Mouse (Mus musculus) kidney, postnatal 10 days (tissue): Measurements from ENCODE around the gene Gm44805.

Source experiments
- DNase-seq: peaks from one replicate; pipeline ENCODE4 v3.0.0; 2021; ENCODE audit warnings: mixed read lengths

Gm44805 gene

DNA sequence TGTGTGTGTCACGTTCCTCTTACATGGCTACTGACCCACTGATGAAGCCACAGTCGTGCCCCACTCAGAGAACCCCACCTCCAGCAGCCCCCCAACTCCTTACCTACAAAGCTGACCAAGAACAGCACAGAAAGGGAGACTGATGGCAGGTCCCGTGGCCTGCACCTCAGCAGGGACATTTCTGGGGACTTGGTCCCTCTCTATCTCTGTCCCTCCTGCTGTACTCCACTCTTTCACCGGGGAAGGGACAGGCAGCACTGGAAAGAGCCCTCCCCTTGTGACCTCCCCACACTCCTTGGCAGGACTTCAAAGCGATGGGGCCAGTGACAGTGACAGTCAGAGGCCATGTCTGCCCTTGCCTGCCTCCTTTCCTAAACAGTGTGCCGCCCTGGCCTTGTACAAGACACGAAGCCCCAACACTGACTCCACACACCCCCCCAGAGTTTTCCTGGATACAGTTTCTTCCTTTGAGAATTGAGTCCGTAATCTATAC is at the start of gene Gm44805, which contains the start of gene Apoc4:
Gene Gm44805, minus strand, starts transcription at position 222 of the 493 bp plus-strand sequence.
Gene Apoc4, minus strand, starts transcription at position 278 of the 493 bp plus-strand sequence.
- DNase-seq = no peak

- peak; percentile 27 for DNase-seq
Observed at GRCm38 (mm10) chr7:19726541-19726940, 45.3 kb upstream of the Gm44805 start.

DNA sequence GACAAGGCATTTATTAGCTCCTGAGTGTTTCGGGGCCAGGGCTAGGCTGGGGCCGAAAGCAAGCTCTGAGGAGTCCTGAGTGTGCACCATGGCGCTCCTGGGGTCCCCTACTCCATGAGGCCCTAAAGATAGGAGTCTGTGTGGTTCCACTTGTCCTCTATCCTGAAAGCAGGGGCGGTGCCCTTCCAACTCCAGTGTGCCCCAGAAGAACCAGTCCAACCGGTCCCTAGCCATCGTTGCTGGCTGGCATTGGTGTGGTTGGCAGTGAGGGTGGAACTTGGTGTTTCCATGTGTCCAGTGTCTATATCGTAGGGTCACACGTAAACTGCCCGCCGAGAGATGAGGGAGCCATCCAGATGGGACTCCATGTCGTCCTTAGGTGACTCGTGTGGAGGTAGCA is 42.9 kb upstream of the Gm44805 start:
- peak; percentile 39 for DNase-seq

GRCm38 (mm10) chr7:19722754-19723195 is 41.6 kb upstream of the Gm44805 start:
- DNase-seq = peak; percentile 82

- no peak for DNase-seq
Observed at GRCm38 (mm10) chr7:19719200-19719599, 38.0 kb upstream of the Gm44805 start.

- DNase-seq = no peak
Observed at GRCm38 (mm10) chr7:19718297-19718952, 37.2 kb upstream of the Gm44805 start.

- DNase-seq = no peak
Observed at GRCm38 (mm10) chr7:19717346-19717745, 36.1 kb upstream of the Gm44805 start.

GRCm38 (mm10) chr7:19716822-19717221 is 35.6 kb upstream of the Gm44805 start:
- DNase-seq = no peak

DNA sequence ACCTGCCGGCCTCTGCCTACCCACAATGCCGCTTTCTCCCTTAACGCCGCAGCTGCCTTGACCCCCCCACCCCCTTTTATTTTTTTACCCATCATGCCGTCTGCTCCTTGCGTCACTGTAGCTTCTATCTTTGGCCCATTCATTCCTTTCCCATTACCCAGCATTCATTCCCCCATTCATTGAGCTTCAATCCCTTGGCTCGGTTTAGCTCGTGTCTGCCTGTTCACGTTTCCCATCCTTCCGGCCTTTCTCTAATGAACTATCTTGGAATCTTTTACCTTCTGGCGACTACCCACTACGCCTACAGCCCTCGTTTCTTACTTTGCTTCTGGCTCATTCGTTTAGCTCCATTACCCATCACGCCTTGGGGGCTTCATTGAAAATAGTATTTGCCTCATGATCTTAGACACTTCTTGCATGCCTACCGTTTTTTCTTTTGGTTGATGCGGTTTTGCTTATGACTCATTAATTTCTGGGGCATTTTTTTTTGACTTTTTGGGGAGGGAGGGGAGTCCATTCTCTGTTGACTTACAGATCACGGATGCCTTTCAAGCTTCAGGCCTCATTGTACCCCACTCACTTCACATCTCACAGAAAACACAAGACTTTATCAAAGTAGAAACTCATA is 34.9 kb upstream of the Gm44805 start:
- no peak for DNase-seq

DNA sequence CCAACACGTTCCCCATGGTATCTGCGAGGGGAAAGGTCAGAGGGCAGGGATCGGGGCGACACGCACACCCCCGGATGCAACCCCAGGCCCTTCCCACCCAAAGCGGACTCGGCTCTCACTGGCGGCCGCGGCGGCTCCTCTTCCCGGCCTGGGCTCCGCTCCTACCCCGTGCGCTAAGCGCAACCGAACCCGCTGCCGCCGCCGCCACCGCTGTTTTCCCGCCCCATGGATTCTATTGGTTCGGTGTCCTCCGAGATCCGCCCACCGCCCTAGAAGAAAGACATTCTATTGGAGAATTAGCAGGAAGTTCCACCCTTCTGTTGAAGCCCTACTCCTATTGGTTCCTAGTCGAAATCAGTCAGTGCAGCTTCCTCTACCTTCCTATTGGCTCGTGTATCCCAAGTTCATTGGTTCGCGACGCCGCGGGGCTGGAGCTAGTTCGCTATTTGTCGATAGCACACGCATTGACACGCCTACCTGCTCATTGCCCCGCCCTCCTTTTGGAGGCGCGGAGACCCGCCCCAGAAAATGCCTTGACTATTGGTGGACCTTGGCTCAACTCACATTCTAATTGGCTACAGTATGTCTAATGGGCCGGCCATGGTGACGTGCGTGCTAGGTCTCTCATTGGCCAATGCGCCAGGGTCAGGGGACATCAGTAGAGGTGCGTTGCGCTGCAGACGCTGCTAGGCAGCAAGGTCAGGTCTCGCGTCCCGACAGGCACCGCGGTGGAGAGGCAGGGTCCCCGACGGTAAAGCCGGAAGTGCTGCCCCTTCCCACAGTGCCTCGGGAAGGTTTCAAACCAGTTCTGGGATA is 34.2 kb upstream of the Gm44805 start, which contains the start of gene Tomm40:
Gene Tomm40, minus strand, starts transcription at position 200 of the 816 bp plus-strand sequence.
- peak; percentile 99 for DNase-seq

DNA sequence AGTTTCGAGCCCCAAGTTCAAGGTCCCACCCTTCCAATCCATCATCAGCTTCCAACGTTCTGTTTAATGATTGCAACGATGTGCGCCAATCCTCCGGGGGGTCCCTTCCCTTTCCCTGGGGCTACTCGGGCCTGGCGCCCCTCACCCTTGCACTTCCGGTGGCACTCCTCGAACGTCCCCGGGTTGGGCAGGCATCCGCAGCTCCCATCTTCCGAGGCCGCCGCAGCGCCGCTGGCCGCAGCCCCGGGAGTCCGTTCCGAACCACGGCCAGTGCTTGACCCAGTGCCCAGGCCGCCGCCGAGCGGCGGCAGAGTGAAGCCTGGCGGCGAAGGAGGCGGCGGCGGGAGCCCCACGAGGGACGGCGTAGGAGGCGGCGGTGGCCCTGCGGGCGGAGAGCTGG is 33.6 kb upstream of the Gm44805 start:
- no peak for DNase-seq

GRCm38 (mm10) chr7:19713598-19713997 is 32.4 kb upstream of the Gm44805 start:
- DNase-seq = no peak

DNA sequence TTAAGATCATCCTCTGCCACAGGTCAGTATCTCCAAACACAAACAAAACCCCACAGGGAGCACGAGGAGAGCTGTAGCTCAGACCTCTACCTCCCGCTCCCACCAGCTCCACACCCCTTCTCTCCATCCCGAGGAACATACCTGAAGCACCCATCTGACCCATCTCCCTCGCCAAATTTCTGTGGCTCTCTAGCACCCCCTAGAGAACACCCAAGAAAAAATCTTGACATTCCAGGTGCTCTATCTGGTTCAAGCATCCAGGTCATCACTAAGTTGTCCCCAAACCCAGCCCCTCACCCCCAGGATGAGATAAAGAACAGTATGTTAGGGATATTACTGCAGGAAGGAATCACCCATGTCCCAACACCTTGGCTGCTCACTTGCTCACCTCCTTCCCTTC is 32.0 kb upstream of the Gm44805 start:
- no peak for DNase-seq

- DNase-seq = no peak
Observed at GRCm38 (mm10) chr7:19712414-19712813, 31.2 kb upstream of the Gm44805 start.

DNA sequence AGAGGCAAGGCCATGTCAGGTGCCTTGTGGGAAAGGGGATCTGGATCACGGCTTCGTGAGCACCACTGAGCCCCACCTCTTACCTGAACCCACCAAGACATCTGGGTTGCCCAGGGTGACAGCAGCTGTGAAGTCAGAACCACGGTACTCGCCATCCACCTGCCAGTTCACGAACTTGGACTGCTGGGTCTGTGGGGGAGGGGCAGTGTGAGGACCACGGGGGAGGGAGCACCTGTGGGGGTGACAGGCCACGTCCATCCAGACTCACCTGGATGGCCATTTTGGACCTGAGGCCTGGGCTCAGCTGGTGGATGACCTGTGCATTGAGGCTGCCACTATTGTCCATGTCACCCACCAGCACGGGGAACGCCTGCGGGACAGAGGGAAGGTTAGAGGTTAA is 29.4 kb upstream of the Gm44805 start:
- DNase-seq = no peak

DNA sequence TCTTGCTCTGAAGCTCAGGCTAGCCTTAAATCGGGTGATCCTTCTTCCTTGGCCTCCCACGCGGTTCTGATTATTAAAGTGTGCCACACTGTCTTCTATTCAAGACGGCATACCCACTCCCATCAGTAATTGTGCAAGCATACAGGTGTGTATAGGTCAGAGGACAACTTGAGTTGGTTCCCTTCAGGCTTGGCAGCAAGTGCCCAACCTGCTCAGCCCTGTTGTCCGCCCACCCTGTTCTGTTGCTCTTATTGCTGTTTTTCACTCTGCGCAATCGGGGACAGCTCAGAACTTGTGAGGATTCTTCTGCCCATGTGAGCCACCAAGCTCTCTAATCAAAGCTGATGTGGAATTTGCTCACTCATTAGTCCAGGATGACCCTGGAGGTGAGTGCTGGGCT is 24.0 kb upstream of the Gm44805 start:
- DNase-seq = no peak

DNA sequence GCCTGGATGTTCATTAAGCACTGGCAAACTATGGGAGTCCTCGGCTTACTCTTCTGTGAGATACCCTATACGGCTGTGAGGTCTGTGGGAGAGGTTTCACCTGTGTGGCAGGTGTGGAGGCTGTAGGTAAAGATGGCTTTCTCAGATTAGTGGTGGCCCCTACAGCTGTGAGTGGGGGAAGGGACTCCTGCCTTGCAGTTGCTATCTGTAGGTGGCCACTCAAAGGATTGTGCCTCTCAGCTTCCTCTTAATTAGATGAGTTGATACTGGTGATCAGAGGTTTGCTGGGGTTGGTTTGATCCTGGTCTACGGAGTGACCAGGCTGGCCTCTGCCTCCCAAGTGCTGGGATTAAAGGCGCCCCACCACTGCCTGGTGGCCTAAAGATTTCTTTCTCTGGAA is 23.3 kb upstream of the Gm44805 start:
- no peak for DNase-seq

DNA sequence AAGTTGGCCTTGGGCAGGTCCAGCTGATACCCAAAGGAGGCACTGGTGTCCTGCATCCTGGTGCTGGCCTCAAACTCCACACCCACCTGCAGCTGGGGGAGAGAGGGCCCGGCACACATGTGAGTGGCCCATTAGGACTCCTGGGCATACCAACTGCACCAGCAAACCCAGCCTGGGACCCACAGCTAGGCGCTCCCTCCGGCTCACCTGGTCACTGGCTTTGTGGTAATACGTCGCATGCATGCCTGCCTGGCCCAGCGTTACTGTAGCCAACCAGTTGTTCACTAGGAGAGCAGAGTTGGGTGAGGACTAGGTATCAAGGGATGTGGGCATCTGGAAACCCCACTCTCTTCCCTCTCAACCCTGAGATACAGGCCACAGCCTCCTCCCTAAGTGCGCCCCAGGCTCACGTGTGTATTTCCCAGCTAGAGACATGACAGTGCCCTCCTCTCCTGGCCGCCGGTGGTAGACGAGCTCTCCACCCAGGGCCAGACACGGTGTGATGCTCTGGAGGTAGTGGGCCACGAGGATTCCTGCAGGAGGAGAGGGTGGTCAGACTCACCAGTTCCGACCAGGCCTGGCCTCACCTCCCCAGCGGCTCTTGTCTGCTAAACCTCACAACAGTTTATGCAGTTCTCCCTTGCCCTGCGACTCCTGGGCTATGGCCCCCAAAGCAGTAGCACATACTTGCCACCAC is 21.8 kb upstream of the Gm44805 start:
- no peak for DNase-seq

DNA sequence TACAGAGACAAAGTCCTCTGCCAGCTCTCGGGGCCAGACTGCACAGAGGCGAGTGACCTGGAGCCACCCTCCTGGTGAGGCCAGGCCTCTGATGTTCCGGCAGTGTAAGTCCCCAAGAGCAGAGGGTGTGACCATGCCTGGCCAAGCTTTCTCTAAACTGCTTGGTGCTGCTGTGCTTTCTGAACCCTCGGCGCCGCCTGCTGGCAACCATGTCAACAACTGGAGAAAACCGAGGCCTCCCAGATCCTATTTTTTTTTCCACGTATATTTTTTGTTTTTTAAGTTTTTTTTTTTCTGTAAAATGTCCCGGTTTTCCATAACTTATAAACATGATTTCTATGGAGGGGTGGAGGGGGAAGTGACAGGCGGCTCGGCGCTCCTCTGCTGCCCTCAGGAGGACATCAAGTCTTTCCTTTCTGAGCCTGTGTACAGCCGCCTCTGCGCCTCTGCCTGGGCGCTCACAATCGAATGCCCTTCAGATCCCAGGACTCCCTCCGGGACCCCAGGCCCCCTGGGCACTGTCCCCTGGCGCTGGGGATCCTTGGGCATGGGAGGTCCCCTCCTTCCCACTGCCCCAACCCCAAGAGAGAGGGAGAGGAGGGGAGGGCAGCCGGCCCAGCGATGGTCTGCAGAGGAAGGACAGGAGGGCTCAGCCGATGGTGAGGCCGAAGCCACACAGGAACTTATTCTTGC is 20.0 kb upstream of the Gm44805 start:
- peak; percentile 91 for DNase-seq

DNA sequence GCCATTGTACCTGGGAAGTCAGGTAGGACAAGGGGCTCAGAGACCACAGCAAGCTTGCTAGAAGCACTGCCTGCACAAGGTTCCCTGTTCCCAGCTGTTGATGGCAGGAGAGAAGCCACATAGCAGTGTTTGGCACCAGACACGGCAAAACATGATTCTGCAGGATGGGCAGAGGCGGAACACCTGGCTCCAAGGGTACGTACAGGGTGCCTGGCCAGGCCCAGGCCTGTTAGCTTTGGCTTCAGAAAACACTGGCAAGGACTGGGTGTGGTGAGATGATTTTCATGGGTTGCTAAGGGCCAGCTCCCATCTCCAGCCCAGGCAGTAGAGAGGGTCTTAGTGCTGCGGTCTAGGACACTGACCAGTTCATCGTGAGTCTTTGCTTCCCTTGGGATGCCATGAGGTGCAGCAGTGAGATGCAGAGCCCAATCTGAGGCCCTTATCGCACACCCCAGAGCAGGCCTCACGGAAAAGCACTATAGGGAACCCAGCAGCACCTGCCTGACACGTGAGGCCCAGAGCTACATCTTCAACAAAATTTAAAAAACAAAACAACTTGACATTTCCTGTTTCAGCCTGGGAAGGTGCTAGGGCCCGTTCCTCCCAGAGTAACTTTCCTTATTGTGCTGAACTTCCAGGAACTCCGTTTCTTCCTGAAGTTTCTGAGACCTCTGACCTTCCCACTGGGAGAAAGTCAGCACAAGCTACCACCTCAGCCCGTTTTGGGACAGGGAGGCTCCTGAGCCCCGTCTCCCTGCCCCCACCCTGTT is 19.3 kb upstream of the Gm44805 start:
- DNase-seq = no peak

GRCm38 (mm10) chr7:19699827-19700148 is 18.6 kb upstream of the Gm44805 start:
- DNase-seq = no peak
